Mouse (Mus musculus): ENCODE measurements around the gene Csmd2.
A peak's percentile ranks its signal among the peaks of the same experiment; 100 is the strongest.

Gene Csmd2

GRCm38 (mm10) chr4:128427261-128428030 lies 439.8 kb downstream of the Csmd2 start:
- DNase-seq = peak; percentile 37

GRCm38 (mm10) chr4:128428303-128429107 lies 440.8 kb downstream of the Csmd2 start:
- no peak for DNase-seq

DNA sequence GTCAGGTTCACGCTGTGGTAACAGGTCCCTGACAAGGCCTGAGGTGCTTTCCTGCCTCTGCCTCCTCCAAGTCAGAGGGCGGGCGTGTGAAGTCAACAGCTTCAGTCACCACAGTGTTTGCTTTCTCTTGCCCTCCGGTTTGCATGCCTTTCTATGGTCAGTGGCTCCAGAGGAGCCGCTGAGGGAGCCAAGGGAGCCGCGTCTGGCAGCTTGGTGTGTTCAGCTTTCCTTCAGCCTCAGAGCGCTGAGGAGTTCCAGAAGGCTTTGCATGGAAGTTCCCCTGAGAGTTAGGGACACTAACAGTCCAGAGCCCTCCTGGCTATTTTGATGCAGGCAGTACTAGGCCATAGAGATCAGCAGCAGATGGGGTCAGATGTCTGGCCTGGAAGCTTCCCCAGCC lies 441.9 kb downstream of the Csmd2 start:
- no peak for DNase-seq

- DNase-seq = no peak
These were observed 452.9 kb downstream of the Csmd2 start for GRCm38 (mm10) chr4:128440550-128440949.

GRCm38 (mm10) chr4:128441228-128441627 lies 453.6 kb downstream of the Csmd2 start:
- DNase-seq = no peak

GRCm38 (mm10) chr4:128442791-128443190 lies 455.1 kb downstream of the Csmd2 start:
- no peak for DNase-seq

DNA sequence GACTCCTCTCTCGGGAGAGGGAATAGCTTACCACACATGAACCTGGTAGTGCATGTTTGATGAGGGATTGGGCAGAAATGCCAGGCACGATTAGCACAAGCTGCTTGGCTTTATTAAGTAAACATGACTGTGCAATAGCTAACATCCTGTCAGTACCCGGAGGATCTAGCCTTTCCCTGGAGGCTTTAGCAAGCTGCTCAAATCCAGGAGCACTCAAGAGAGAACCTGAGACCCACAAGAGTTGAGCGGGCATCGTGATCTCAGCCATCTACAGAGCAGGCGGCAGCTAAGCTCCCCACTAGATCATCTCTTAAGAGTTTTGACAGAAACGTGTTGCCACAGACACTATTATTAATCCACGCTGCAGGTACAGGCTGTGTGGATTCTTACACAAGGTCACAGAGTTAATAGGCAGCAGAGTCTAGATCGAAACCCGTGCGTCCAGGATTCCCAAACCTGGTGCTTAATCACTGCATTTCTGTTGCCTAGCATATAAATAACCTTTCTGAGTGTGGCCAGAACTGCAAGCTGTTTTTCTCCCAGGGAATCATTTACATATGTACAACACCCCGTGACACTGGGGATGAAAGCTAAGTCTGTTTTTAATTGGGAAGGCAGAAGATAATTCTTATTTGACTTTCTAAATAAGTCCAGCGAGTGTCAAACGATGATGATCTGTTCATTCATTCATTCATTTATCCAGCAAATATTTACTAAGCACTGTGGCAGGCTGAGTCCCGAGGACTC lies 458.0 kb downstream of the Csmd2 start:
- no peak for DNase-seq

- no peak for DNase-seq
These were observed 461.3 kb downstream of the Csmd2 start for GRCm38 (mm10) chr4:128448831-128449431.

GRCm38 (mm10) chr4:128450137-128450536 lies 462.5 kb downstream of the Csmd2 start:
- no peak for DNase-seq

DNA sequence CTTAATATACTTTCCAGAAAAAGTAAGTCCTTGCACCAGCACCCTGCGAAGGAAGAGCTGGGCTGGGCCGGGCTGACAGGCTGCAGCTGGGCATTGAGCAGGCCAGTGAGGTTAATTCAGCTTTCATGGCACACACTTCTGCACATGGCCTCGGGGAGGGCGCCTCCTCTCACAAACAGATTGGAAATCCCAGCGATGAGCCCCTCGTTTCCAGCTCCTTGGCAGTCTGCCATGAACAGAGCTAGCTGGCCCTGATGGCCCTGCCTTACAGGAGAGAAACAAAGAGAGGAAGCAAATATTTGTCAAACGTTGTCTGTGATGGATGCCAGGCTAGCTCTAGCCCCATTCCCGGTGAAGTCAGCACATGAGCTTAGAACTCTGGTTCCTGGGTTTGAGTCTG lies 463.3 kb downstream of the Csmd2 start:
- DNase-seq = no peak

- DNase-seq = no peak
These were observed 463.7 kb downstream of the Csmd2 start for GRCm38 (mm10) chr4:128451383-128451794.

DNA sequence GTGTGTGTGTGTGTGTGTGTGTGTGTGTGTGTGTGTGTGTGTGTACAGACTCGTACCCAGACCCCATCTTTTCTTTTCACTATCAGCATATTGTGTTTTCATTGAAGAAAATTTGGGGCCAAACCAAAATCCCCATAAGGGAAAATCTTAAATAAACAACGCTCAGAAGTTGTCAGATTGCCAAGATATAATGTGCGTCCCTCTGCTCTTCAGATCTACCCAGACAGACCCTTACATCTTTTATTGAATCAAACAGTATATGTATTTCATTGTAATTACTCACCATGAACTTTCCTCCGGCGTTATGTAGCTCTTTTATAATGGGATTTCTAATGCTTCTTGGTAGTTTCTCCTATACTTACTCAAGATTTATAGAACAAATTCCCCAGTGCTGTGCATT lies 479.1 kb downstream of the Csmd2 start:
- no peak for DNase-seq

GRCm38 (mm10) chr4:128468040-128468439 lies 480.4 kb downstream of the Csmd2 start:
- no peak for DNase-seq

- DNase-seq = no peak
These were observed 488.6 kb downstream of the Csmd2 start for GRCm38 (mm10) chr4:128476249-128476648.

- no peak for DNase-seq
These were observed 496.2 kb downstream of the Csmd2 start for GRCm38 (mm10) chr4:128483891-128484290.

GRCm38 (mm10) chr4:128484679-128485078 lies 497.0 kb downstream of the Csmd2 start:
- no peak for DNase-seq

DNA sequence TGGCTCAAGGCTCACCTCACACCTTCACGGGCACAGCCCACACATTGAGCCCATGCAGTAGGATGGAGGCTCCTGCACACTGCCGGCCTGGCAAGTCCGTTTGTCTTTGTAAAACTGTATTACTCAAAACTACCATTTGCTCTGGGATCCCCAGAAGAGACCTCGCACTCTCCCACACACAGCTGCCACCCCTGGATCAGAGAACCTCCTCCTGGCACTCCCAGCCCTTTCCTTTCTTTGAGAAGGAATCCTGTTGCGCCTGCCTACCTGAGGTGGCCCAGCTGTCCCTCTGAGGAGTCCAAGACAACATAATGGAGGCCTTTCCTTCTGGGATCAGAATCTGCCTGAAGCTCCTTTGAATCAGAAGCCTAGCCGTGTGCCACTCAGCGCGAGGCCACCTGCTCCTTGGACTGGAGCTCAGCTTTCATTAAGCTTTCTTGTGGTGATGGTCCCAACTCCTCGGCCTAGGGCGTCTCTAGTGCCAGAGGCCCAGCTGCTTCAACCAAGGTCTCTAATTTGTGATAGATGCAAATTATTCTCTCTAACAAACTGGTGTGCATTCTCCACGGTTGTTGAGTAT lies 502.0 kb downstream of the Csmd2 start:
- no peak for DNase-seq

- no peak for DNase-seq
These were observed 504.4 kb downstream of the Csmd2 start for GRCm38 (mm10) chr4:128492055-128492454.

- DNase-seq = no peak
These were observed 512.3 kb downstream of the Csmd2 start for GRCm38 (mm10) chr4:128499980-128500379.

- no peak for DNase-seq
These were observed 519.2 kb downstream of the Csmd2 start for GRCm38 (mm10) chr4:128506878-128507277.

DNA sequence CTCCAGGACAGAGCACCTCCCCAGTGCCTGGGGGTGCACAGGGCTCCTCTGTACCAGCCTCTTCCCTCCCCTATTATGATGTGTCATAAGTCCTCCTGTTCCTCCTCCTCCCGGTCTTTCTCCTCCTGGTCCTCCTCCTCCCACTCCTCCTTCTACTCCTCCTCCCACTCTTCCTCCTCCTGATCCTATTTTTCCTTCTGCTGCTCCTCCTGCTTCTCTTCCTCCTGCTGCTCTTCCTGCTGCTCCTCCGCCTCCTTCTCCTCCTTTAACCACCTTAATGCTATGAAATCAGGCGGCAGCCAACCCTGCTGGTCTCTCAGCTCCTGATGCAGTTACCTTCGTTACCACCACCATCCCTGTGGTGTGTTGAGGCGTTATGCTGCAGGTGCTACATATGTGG lies 522.2 kb downstream of the Csmd2 start:
- no peak for DNase-seq

DNA sequence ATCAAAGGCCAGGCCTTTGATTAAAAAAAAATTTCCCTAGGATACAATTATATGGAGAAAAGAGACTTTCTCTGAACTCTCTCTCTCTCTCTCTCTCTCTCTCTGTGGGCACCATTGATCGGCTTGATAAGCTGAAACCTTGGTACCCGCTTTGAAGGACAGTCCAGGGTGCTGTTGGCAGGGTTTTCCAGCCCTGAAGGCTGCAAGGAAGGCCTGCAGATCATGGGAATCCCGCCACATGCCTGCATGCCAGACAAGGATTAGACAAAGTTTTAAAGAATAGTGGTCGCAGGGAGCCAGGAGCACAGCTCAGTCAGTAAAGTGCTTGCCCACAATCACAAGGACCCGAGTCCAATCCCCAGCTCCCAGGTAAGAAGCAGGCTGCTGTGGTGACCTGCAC lies 526.8 kb downstream of the Csmd2 start:
- no peak for DNase-seq

- no peak for DNase-seq
These were observed 533.6 kb downstream of the Csmd2 start for GRCm38 (mm10) chr4:128521276-128521675.
